Mouse (Mus musculus) thymus, postnatal 0 days (tissue): ENCODE measurements around the gene Ccdc71. TPM values are rescaled to one million over a fixed set of nuclear protein-coding genes. Genes with fewer than 3 reads are reported as not detected.

ENCODE experiments used
- DNase-seq: peaks from one replicate; pipeline ENCODE4 v3.0.0-alpha.2; 2015; ENCODE audit warnings: low spot score
- polyA plus RNA-seq: library from polyadenylated mRNA; unstranded; fragments of >200 nt; fragmentation: Nextera tagmentation; extraction: Ambion mirVana; gene quantifications from 2 replicates; pipeline ENCODE4 v1.2.1, GENCODE M21; 2015

Ccdc71 gene
- polyA plus RNA-seq, 1 experiment from 2014 or later, result 51.0 TPM

- no peak for DNase-seq
Measured at GRCm38 (mm10) chr9:108456953-108457352, 3.4 kb upstream of the Ccdc71 start.

GRCm38 (mm10) chr9:108459939-108460318 lies 398 bp upstream of the Ccdc71 start:
- DNase-seq, result no peak

- DNase-seq, result no peak
Measured at GRCm38 (mm10) chr9:108461181-108461631, 879 bp downstream of the Ccdc71 start, which contains the start of gene Klhdc8b. Gene Klhdc8b, minus strand, starts transcription at chr9:108461581.

- DNase-seq, result no peak
Measured at GRCm38 (mm10) chr9:108461675-108462074, 1.3 kb downstream of the Ccdc71 start.

GRCm38 (mm10) chr9:108462192-108462591 lies 1.9 kb downstream of the Ccdc71 start:
- DNase-seq, result no peak

GRCm38 (mm10) chr9:108463713-108464112 lies 3.4 kb downstream of the Ccdc71 start:
- DNase-seq, result no peak

GRCm38 (mm10) chr9:108466219-108466618 lies 5.9 kb downstream of the Ccdc71 start:
- DNase-seq, result no peak

- no peak for DNase-seq
Measured at GRCm38 (mm10) chr9:108469430-108469829, 9.1 kb downstream of the Ccdc71 start.

GRCm38 (mm10) chr9:108469845-108470244 lies 9.5 kb downstream of the Ccdc71 start:
- DNase-seq, result no peak

- DNase-seq, result no peak
Measured at GRCm38 (mm10) chr9:108474528-108474927, 14.2 kb downstream of the Ccdc71 start.

- peak; percentile 41 for DNase-seq
Measured at GRCm38 (mm10) chr9:108478638-108479156, 18.4 kb downstream of the Ccdc71 start.

- DNase-seq, result no peak
Measured at GRCm38 (mm10) chr9:108479241-108479640, 18.9 kb downstream of the Ccdc71 start.

GRCm38 (mm10) chr9:108479721-108480351 lies 19.5 kb downstream of the Ccdc71 start, which contains the start of gene Lamb2:
Gene Lamb2, plus strand, starts transcription at chr9:108479736.
- DNase-seq, result peak; percentile 50

- DNase-seq, result no peak
Measured at GRCm38 (mm10) chr9:108480813-108481519, 20.6 kb downstream of the Ccdc71 start.

- DNase-seq, result no peak
Measured at GRCm38 (mm10) chr9:108481520-108482210, 21.3 kb downstream of the Ccdc71 start.

- DNase-seq, result no peak
Measured at GRCm38 (mm10) chr9:108483051-108483790, 22.9 kb downstream of the Ccdc71 start.

- no peak for DNase-seq
Measured at GRCm38 (mm10) chr9:108484021-108484420, 23.7 kb downstream of the Ccdc71 start.

GRCm38 (mm10) chr9:108485301-108485875 lies 25.1 kb downstream of the Ccdc71 start:
- DNase-seq, result no peak

- DNase-seq, result no peak
Measured at GRCm38 (mm10) chr9:108486973-108487530, 26.7 kb downstream of the Ccdc71 start.

- DNase-seq, result no peak
Measured at GRCm38 (mm10) chr9:108488403-108488802, 28.1 kb downstream of the Ccdc71 start.
